Mouse (Mus musculus) heart, adult 2 months (tissue): ENCODE results near the gene Cysltr2. TPM values are rescaled to one million over a fixed set of nuclear protein-coding genes. Genes with fewer than 3 reads are reported as not detected.

Source experiments
- DNase-seq, 2 experiments: peaks; one replicate each; pipeline ENCODE4 v3.0.0; 2021
- H3K27ac ChIP-seq: fragments of 200-600 bp; 2 replicates; pipeline ENCODE4 v1.8.1; 2022
- H3K27me3 ChIP-seq: fragments of 200-500 bp; 2 replicates; pipeline ENCODE4 v1.6.1; 2012; ENCODE audit warnings: mild to moderate bottlenecking, low read length, inconsistent platforms, mixed read lengths; ENCODE audit not compliant: control insufficient read depth, insufficient read depth
- H3K36me3 ChIP-seq: fragments of 200-500 bp; 2 replicates; pipeline ENCODE4 v1.6.1; 2012; ENCODE audit warnings: low read length, inconsistent platforms; ENCODE audit not compliant: control insufficient read depth, insufficient read depth
- H3K4me1 ChIP-seq: fragments of 200-500 bp; 2 replicates; pipeline ENCODE4 v1.6.1; 2011; ENCODE audit warnings: low read length; ENCODE audit not compliant: control insufficient read depth, insufficient read depth
- H3K4me3 ChIP-seq: fragments of 200-600 bp; 2 replicates; pipeline ENCODE4 v1.8.1; 2022
- H3K79me2 ChIP-seq: fragments of 200-500 bp; replicated peaks from 2 replicates; pipeline ENCODE4 v1.6.1; 2012; ENCODE audit warnings: mild to moderate bottlenecking, inconsistent platforms, low read length, moderate library complexity, mixed read lengths; ENCODE audit not compliant: control insufficient read depth, insufficient read depth
- H3K9ac ChIP-seq: fragments of 200-500 bp; 2 replicates; pipeline ENCODE4 v1.6.1; 2012; ENCODE audit warnings: low read depth, mild to moderate bottlenecking, control low read depth, inconsistent platforms, low read length, mixed read lengths
- CTCF ChIP-seq: fragments of 200-600 bp; IDR thresholded peaks from 2 replicates; pipeline ENCODE4 v1.8.1; 2022; ENCODE audit warnings: antibody characterized with exemption, mild to moderate bottlenecking, moderate library complexity
- EP300 ChIP-seq: fragments of 200-500 bp; IDR thresholded peaks from 2 replicates; pipeline ENCODE4 v1.6.1; 2011; ENCODE audit warnings: low read depth, low read length, control low read depth; ENCODE audit not compliant: insufficient read depth
- POLR2A ChIP-seq: fragments of 200-500 bp; IDR thresholded peaks from 2 replicates; pipeline ENCODE4 v1.6.1; 2011; ENCODE audit warnings: mild to moderate bottlenecking, low read depth, low read length, control low read depth; ENCODE audit not compliant: insufficient read depth
- WGBS: fragments of 180-500 bp; shearing (Covaris S2); methylation state at CpG from one replicate; pipeline ENCODE4 v1.1.7; 2018; 5-methylcytosine and 5-hydroxymethylcytosine counted together
- intact Hi-C: fragments of 180-260 bp; cut with DNase I; formaldehyde crosslinking; loops from one replicate; pipeline ENCODE4 v1.15.1; 2025
- polyA plus RNA-seq: library from polyadenylated mRNA; depleted of rRNA; stranded (reverse); fragments of >200 nt; gene quantifications from 2 replicates; pipeline ENCODE4 v1.2.3, GENCODE M21; 2012
- total RNA-seq, 2 experiments: library from RNA; stranded (reverse); gene quantifications; 2 replicates each; pipeline ENCODE4 v1.2.3; 2021

Cysltr2 gene
- total and polyA plus RNA-seq, 3 experiments = 0.11 to 0.29 (median 0.23) TPM

- no peaks in the 10 kb centered on the region for H3K36me3 ChIP-seq
- DNase-seq = no peak
- H3K4me3 ChIP-seq = no peak overlapping the region
- H3K27ac ChIP-seq = no peak overlapping the region
- no peak for TF ChIP-seq CTCF
- no peak for TF ChIP-seq EP300
- no peak for TF ChIP-seq POLR2A
- no peaks in the 10 kb centered on the region for H3K79me2 ChIP-seq
- intact Hi-C loops = no loop called here
- no peaks in the 10 kb centered on the region for H3K4me1 ChIP-seq
- WGBS = 60% methylated on average over 3 of the region's 3 CpGs
- H3K9ac ChIP-seq = no peak overlapping the region
- H3K27me3 ChIP-seq = no peaks in the 10 kb centered on the region
Measured at GRCm38 (mm10) chr14:73086425-73086824, 37.5 kb upstream of the Cysltr2 start.

GRCm38 (mm10) chr14:73083563-73083962 lies 34.6 kb upstream of the Cysltr2 start:
- H3K4me1 ChIP-seq = no peaks in the 10 kb centered on the region
- H3K79me2 ChIP-seq = no peaks in the 10 kb centered on the region
- TF ChIP-seq EP300 = no peak
- TF ChIP-seq CTCF = no peak
- TF ChIP-seq POLR2A = no peak
- H3K27ac ChIP-seq = no peak overlapping the region
- no peak overlapping the region for H3K4me3 ChIP-seq
- no peaks in the 10 kb centered on the region for H3K36me3 ChIP-seq
- DNase-seq = no peak
- intact Hi-C loops = no loop called here
- H3K27me3 ChIP-seq = no peaks in the 10 kb centered on the region
- H3K9ac ChIP-seq = no peak overlapping the region
- WGBS = 76% methylated on average over 2 of the region's 2 CpGs

DNA sequence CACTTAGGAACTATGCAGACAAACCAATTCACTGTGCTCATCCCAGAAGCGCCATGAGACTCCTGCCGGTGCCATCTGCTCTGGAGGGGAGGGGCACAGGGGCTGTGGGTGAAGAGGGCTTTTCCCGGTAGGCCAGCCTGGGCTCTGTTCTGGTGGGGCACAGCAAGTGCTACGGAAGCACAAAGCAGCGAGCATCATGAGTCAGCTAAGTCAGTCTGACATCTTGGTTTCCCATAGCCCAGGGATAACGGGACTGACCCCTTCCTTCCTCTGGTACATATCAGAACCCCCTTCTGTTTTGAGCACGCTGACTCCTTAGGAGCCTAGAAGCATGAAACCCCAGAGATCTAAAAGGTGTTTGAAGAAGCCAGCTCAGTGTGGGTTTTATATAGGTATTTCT lies 15.5 kb upstream of the Cysltr2 start:
- intact Hi-C loops = no loop called here
- no peak for TF ChIP-seq POLR2A
- Histone ChIP-seq H3K9ac (no peak overlapping the region), H3K4me1 (no peaks in the 10 kb centered on the region), H3K79me2 (no peaks in the 10 kb centered on the region), H3K27ac (no peak overlapping the region), H3K4me3 (no peak overlapping the region), H3K36me3 (no peaks in the 10 kb centered on the region), H3K27me3 (no peaks in the 10 kb centered on the region)
- no peak for DNase-seq
- WGBS = 77% methylated on average over 7 of the region's 7 CpGs

DNA sequence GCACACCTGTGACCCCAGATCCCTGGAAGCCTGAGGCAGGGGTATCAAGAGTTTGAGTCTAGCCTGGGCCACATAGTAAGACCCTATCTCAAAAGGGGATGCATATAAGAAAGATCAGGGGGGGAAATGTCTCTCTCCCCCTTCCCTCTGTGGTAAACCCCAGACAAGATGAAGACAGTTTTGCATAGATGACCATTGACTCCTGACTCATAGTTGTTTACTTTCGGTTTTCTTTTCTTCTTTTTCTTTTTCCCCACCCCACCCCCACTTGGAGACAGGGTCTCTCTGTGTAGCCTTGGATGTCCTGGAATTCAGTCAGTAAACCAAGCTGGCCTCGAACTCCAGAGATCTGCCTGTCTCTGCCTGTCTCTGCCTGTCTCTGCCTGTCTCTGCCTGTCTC lies 9.8 kb upstream of the Cysltr2 start:
- Histone ChIP-seq H3K36me3 (no peaks in the 10 kb centered on the region), H3K9ac (no peak overlapping the region), H3K79me2 (no peaks in the 10 kb centered on the region), H3K27me3 (no peaks in the 10 kb centered on the region), H3K27ac (no peak overlapping the region), H3K4me3 (no peak overlapping the region), H3K4me1 (no peaks in the 10 kb centered on the region)
- intact Hi-C loops = no loop called here
- DNase-seq = no peak
- TF ChIP-seq CTCF (no peak), POLR2A (no peak), EP300 (no peak)
- 65% methylated on average over 2 of the region's 2 CpGs for WGBS

- DNase-seq = peak in 1 of 2 experiments; percentile 15
- H3K4me3 ChIP-seq = no peak overlapping the region
- no peak for TF ChIP-seq CTCF
- no peak for TF ChIP-seq POLR2A
- no peak for TF ChIP-seq EP300
- intact Hi-C loops = no loop called here
- H3K9ac ChIP-seq = no peak overlapping the region
- H3K36me3 ChIP-seq = no peaks in the 10 kb centered on the region
- H3K27ac ChIP-seq = peak overlapping the region; percentile 27; the same call in 1 of the 2 replicates
- WGBS = 51% methylated on average over 10 of the region's 10 CpGs
- H3K79me2 ChIP-seq = no peaks in the 10 kb centered on the region
- H3K4me1 ChIP-seq = no peaks in the 10 kb centered on the region
- no peaks in the 10 kb centered on the region for H3K27me3 ChIP-seq
Measured at GRCm38 (mm10) chr14:73057764-73058163, 8.8 kb upstream of the Cysltr2 start.

GRCm38 (mm10) chr14:73056813-73057212 lies 7.9 kb upstream of the Cysltr2 start:
- Histone ChIP-seq H3K79me2 (no peaks in the 10 kb centered on the region), H3K36me3 (no peaks in the 10 kb centered on the region), H3K27me3 (no peaks in the 10 kb centered on the region), H3K4me1 (no peaks in the 10 kb centered on the region), H3K27ac (no peak overlapping the region), H3K9ac (no peak overlapping the region), H3K4me3 (no peak overlapping the region)
- intact Hi-C loops = no loop called here
- 92% methylated on average over 6 of the region's 6 CpGs for WGBS
- no peak for DNase-seq
- no peak for TF ChIP-seq EP300
- TF ChIP-seq CTCF = no peak
- no peak for TF ChIP-seq POLR2A
